Mouse (Mus musculus): Measurements from ENCODE around the gene Cluh. TPM values are rescaled to one million over a fixed set of nuclear protein-coding genes. Genes with fewer than 3 reads are reported as not detected.

The Cluh gene
- polyA plus RNA-seq, 2 experiments, result 21.7 to 44.8 TPM

- Histone ChIP-seq H3K27ac (replicated peaks; ENCODE audit: low read depth, low read length) (no peak overlapping the region), H3K36me3 (ENCODE audit: control insufficient read depth, insufficient read depth, low read length) (no peaks in the 10 kb centered on the region), H3K9ac (ENCODE audit: low read depth, low read length, severe bottlenecking) (no peak overlapping the region), H3K27me3 (ENCODE audit: control insufficient read depth, insufficient read depth, low read length) (peaks cover 24% of the 10 kb centered on the region), H3K4me2 (replicated peaks; ENCODE audit: low read depth, low read length, severe bottlenecking) (no peak overlapping the region), H3K4me3 (replicated peaks; ENCODE audit: low read length) (no peak overlapping the region), H3K4me1 (ENCODE audit: control insufficient read depth, insufficient read depth, low read length) (no peaks in the 10 kb centered on the region), H3K9me3 (ENCODE audit: control insufficient read depth, low read length) (no peaks in the 10 kb centered on the region)
- no peak for TF ChIP-seq POLR2A (IDR thresholded peaks at IDR 0.05; ENCODE audit: borderline replicate concordance, extremely low read depth, insufficient read depth, insufficient read length)
- WGBS, result 63% methylated on average over 4 of the region's 4 CpGs
- DNase-seq (ENCODE audit: low spot score) (no peak), ATAC-seq (ENCODE audit: low FRiP score, low read depth) (no peak)
Measured at GRCm38 (mm10) chr11:74613428-74613827, 35.9 kb upstream of the Cluh start.

GRCm38 (mm10) chr11:74615571-74615970 lies 33.7 kb upstream of the Cluh start:
- Histone ChIP-seq H3K36me3 (ENCODE audit: control insufficient read depth, insufficient read depth, low read length) (no peaks in the 10 kb centered on the region), H3K9ac (ENCODE audit: low read depth, low read length, severe bottlenecking) (no peak overlapping the region), H3K4me3 (replicated peaks; ENCODE audit: low read length) (no peak overlapping the region), H3K27ac (replicated peaks; ENCODE audit: low read depth, low read length) (no peak overlapping the region), H3K4me1 (ENCODE audit: control insufficient read depth, insufficient read depth, low read length) (no peaks in the 10 kb centered on the region), H3K4me2 (replicated peaks; ENCODE audit: low read depth, low read length, severe bottlenecking) (no peak overlapping the region), H3K9me3 (ENCODE audit: control insufficient read depth, low read length) (no peaks in the 10 kb centered on the region), H3K27me3 (ENCODE audit: control insufficient read depth, insufficient read depth, low read length) (peaks cover 28% of the 10 kb centered on the region)
- no peak for TF ChIP-seq POLR2A (IDR thresholded peaks at IDR 0.05; ENCODE audit: borderline replicate concordance, extremely low read depth, insufficient read depth, insufficient read length)
- 54% methylated on average over 5 of the region's 5 CpGs for WGBS
- ATAC-seq (ENCODE audit: low FRiP score, low read depth) (no peak), DNase-seq (ENCODE audit: low spot score) (no peak)

- H3K27me3 ChIP-seq (ENCODE audit: control insufficient read depth, insufficient read depth, low read length), result peaks cover 23% of the 10 kb centered on the region
- no peak within 1 kb of the TSS for H3K9ac ChIP-seq (ENCODE audit: low read depth, low read length, severe bottlenecking)
- peak within 1 kb of the TSS; percentile 25 for H3K4me3 ChIP-seq (replicated peaks; ENCODE audit: low read length)
- no peaks in the 10 kb centered on the region for H3K36me3 ChIP-seq (ENCODE audit: control insufficient read depth, insufficient read depth, low read length)
- no peak within 1 kb of the TSS for H3K27ac ChIP-seq (replicated peaks; ENCODE audit: low read depth, low read length)
- no peaks in the 10 kb centered on the region for H3K4me1 ChIP-seq (ENCODE audit: control insufficient read depth, insufficient read depth, low read length)
- H3K9me3 ChIP-seq (ENCODE audit: control insufficient read depth, low read length), result no peaks in the 10 kb centered on the region
- ATAC-seq (ENCODE audit: low FRiP score, low read depth) (peak; percentile 74), DNase-seq (ENCODE audit: low spot score) (peak; percentile 86)
- 1% methylated on average over 48 of the region's 63 CpGs for WGBS
- peak within 1 kb of the TSS; percentile 41 for H3K4me2 ChIP-seq (replicated peaks; ENCODE audit: low read depth, low read length, severe bottlenecking)
- TF ChIP-seq POLR2A (IDR thresholded peaks at IDR 0.05; ENCODE audit: borderline replicate concordance, extremely low read depth, insufficient read depth, insufficient read length), result no peak
Measured at GRCm38 (mm10) chr11:74619201-74619955, 29.9 kb upstream of the Cluh start, which contains the start of gene Ccdc92b. Gene Ccdc92b, plus strand, starts transcription at chr11:74619605.

GRCm38 (mm10) chr11:74619956-74620300 lies 29.4 kb upstream of the Cluh start:
- H3K27ac ChIP-seq (replicated peaks; ENCODE audit: low read depth, low read length), result no peak overlapping the region
- H3K4me3 ChIP-seq (replicated peaks; ENCODE audit: low read length), result peak overlapping the region; percentile 25
- no peak overlapping the region for H3K9ac ChIP-seq (ENCODE audit: low read depth, low read length, severe bottlenecking)
- DNase-seq (ENCODE audit: low spot score) (no peak), ATAC-seq (ENCODE audit: low FRiP score, low read depth) (no peak)
- no peaks in the 10 kb centered on the region for H3K4me1 ChIP-seq (ENCODE audit: control insufficient read depth, insufficient read depth, low read length)
- no peaks in the 10 kb centered on the region for H3K9me3 ChIP-seq (ENCODE audit: control insufficient read depth, low read length)
- no peaks in the 10 kb centered on the region for H3K36me3 ChIP-seq (ENCODE audit: control insufficient read depth, insufficient read depth, low read length)
- no peak for TF ChIP-seq POLR2A (IDR thresholded peaks at IDR 0.05; ENCODE audit: borderline replicate concordance, extremely low read depth, insufficient read depth, insufficient read length)
- 3% methylated on average over 16 of the region's 16 CpGs for WGBS
- peak overlapping the region; percentile 41 for H3K4me2 ChIP-seq (replicated peaks; ENCODE audit: low read depth, low read length, severe bottlenecking)
- H3K27me3 ChIP-seq (ENCODE audit: control insufficient read depth, insufficient read depth, low read length), result peaks cover 23% of the 10 kb centered on the region

GRCm38 (mm10) chr11:74621974-74622669 lies 27.2 kb upstream of the Cluh start:
- 74% methylated on average over 8 of the region's 8 CpGs for WGBS
- TF ChIP-seq POLR2A (IDR thresholded peaks at IDR 0.05; ENCODE audit: borderline replicate concordance, extremely low read depth, insufficient read depth, insufficient read length), result no peak
- DNase-seq (ENCODE audit: low spot score), result no peak
- Histone ChIP-seq H3K9ac (ENCODE audit: low read depth, low read length, severe bottlenecking) (no peak overlapping the region), H3K4me1 (ENCODE audit: control insufficient read depth, insufficient read depth, low read length) (no peaks in the 10 kb centered on the region), H3K27me3 (ENCODE audit: control insufficient read depth, insufficient read depth, low read length) (peaks cover 23% of the 10 kb centered on the region), H3K4me3 (replicated peaks; ENCODE audit: low read length) (no peak overlapping the region), H3K36me3 (ENCODE audit: control insufficient read depth, insufficient read depth, low read length) (no peaks in the 10 kb centered on the region), H3K9me3 (ENCODE audit: control insufficient read depth, low read length) (no peaks in the 10 kb centered on the region), H3K27ac (replicated peaks; ENCODE audit: low read depth, low read length) (no peak overlapping the region), H3K4me2 (replicated peaks; ENCODE audit: low read depth, low read length, severe bottlenecking) (no peak overlapping the region)
- ATAC-seq (ENCODE audit: low FRiP score, low read depth), result no peak
